Mouse (Mus musculus) ES-Bruce4 (cell line): ENCODE results near the gene Asap3. TPM values are rescaled to one million over a fixed set of nuclear protein-coding genes. Genes with fewer than 3 reads are reported as not detected.

ENCODE experiments used
- H3K27ac ChIP-seq: 2 replicates; pipeline ENCODE4 v1.5.1; 2012; ENCODE audit warnings: low read length, inconsistent platforms; ENCODE audit not compliant: insufficient read depth
- H3K27me3 ChIP-seq: 2 replicates; pipeline ENCODE4 v1.6.1; 2012; ENCODE audit warnings: mild to moderate bottlenecking, low read length, inconsistent platforms; ENCODE audit not compliant: control insufficient read depth, poor library complexity, insufficient read depth, severe bottlenecking
- H3K36me3 ChIP-seq: 2 replicates; pipeline ENCODE4 v1.6.1; 2012; ENCODE audit warnings: inconsistent platforms, mild to moderate bottlenecking, low read length, moderate library complexity; ENCODE audit not compliant: control insufficient read depth, poor library complexity, insufficient read depth, severe bottlenecking
- H3K4me1 ChIP-seq: one replicate; pipeline ENCODE4 v1.8.1; 2011; ENCODE audit warnings: low read length; ENCODE audit not compliant: control insufficient read depth, insufficient read depth
- H3K4me3 ChIP-seq: 2 replicates; pipeline ENCODE4 v1.5.1; 2011; ENCODE audit warnings: low read depth, mild to moderate bottlenecking, low read length
- H3K9ac ChIP-seq: 2 replicates; pipeline ENCODE4 v1.6.1; 2012; ENCODE audit warnings: low read depth, mild to moderate bottlenecking, inconsistent platforms; ENCODE audit not compliant: poor library complexity, severe bottlenecking
- H3K9me3 ChIP-seq: replicated peaks from 2 replicates; pipeline ENCODE4 v1.6.1; 2012; ENCODE audit warnings: mild to moderate bottlenecking, low read length, inconsistent platforms; ENCODE audit not compliant: control insufficient read depth, poor library complexity, insufficient read depth, severe bottlenecking
- CTCF ChIP-seq: IDR thresholded peaks from one replicate; pipeline ENCODE4 v1.8.1; 2011; ENCODE audit warnings: low read depth, low read length
- EP300 ChIP-seq: IDR thresholded peaks from 2 replicates; pipeline ENCODE4 v1.6.1; 2011; ENCODE audit warnings: low read depth, low read length; ENCODE audit not compliant: insufficient read depth
- POLR2A ChIP-seq: IDR thresholded peaks from one replicate; pipeline ENCODE4 v1.8.1; 2011; ENCODE audit warnings: low read length; ENCODE audit not compliant: insufficient read depth
- polyA plus RNA-seq: library from polyadenylated mRNA; stranded (reverse); fragments of >200 nt; gene quantifications from 2 replicates; pipeline ENCODE4 v1.2.4, GENCODE M21; 2011; ENCODE audit warnings: low read depth; ENCODE audit not compliant: missing spikeins, insufficient read depth, insufficient read length

The Asap3 gene
- polyA plus RNA-seq, 1 experiment = 7.2 TPM

DNA sequence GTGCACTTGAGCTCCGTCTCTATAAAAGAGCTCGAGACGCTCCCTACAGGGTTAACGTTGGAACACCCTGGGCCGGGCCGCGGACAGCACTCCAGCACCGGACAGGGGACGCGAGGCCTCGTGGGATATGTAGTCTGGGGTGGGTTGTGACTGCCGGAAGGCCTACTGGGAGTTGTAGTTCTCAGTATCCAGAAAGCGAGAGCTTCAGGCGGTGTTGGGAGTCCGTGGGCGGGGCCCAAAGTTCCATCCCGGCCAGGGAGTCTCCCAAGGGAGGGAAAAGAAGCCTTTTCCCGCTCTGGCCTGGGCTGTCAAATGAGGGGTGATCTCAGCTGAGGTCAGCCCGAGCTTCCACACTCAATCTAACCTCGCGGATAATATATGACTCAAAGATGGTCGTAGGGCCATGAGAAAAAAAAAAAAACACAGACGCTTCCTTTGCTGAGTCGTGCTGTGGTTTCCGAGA lies 79.2 kb downstream of the Asap3 start:
- Histone ChIP-seq H3K27me3 (no peaks in the 10 kb centered on the region), H3K4me1 (no peaks in the 10 kb centered on the region), H3K36me3 (no peaks in the 10 kb centered on the region), H3K27ac (no peak overlapping the region), H3K4me3 (peak overlapping the region; percentile 98), H3K9me3 (no peaks in the 10 kb centered on the region), H3K9ac (peak overlapping the region; percentile 51)
- no peak for TF ChIP-seq POLR2A
- no peak for TF ChIP-seq CTCF
- TF ChIP-seq EP300 = no peak

GRCm38 (mm10) chr4:136285811-136286371 lies 79.7 kb downstream of the Asap3 start:
- Histone ChIP-seq H3K36me3 (no peaks in the 10 kb centered on the region), H3K9me3 (no peaks in the 10 kb centered on the region), H3K27me3 (no peaks in the 10 kb centered on the region), H3K9ac (peak overlapping the region; percentile 51), H3K4me1 (no peaks in the 10 kb centered on the region), H3K4me3 (peak overlapping the region; percentile 98), H3K27ac (no peak overlapping the region)
- TF ChIP-seq EP300 (no peak), POLR2A (no peak)

GRCm38 (mm10) chr4:136289918-136290780 lies 84.0 kb downstream of the Asap3 start:
- Histone ChIP-seq H3K9me3 (no peaks in the 10 kb centered on the region), H3K36me3 (no peaks in the 10 kb centered on the region), H3K27ac (no peak overlapping the region), H3K4me3 (peak overlapping the region; percentile 39), H3K27me3 (no peaks in the 10 kb centered on the region), H3K9ac (peak overlapping the region; percentile 7; the same call in 1 of the 2 replicates), H3K4me1 (no peaks in the 10 kb centered on the region)
- TF ChIP-seq CTCF (no peak), POLR2A (no peak), EP300 (no peak)

GRCm38 (mm10) chr4:136290781-136291595 lies 84.8 kb downstream of the Asap3 start:
- H3K9me3 ChIP-seq = no peaks in the 10 kb centered on the region
- H3K27ac ChIP-seq = no peak overlapping the region
- no peaks in the 10 kb centered on the region for H3K4me1 ChIP-seq
- no peaks in the 10 kb centered on the region for H3K27me3 ChIP-seq
- no peak for TF ChIP-seq POLR2A
- no peak for TF ChIP-seq EP300
- TF ChIP-seq CTCF = no peak
- H3K36me3 ChIP-seq = no peaks in the 10 kb centered on the region
- H3K9ac ChIP-seq = peak overlapping the region; percentile 7; the same call in 1 of the 2 replicates
- H3K4me3 ChIP-seq = peak overlapping the region; percentile 39

- H3K27me3 ChIP-seq = no peaks in the 10 kb centered on the region
- H3K27ac ChIP-seq = no peak overlapping the region
- no peak overlapping the region for H3K9ac ChIP-seq
- no peak overlapping the region for H3K4me3 ChIP-seq
- TF ChIP-seq POLR2A = no peak
- no peak for TF ChIP-seq EP300
- TF ChIP-seq CTCF = no peak
- H3K36me3 ChIP-seq = no peaks in the 10 kb centered on the region
- no peaks in the 10 kb centered on the region for H3K4me1 ChIP-seq
- no peaks in the 10 kb centered on the region for H3K9me3 ChIP-seq
These were observed 85.5 kb downstream of the Asap3 start for GRCm38 (mm10) chr4:136291692-136292091.

Other genes starting within 250 kb of the Asap3 start
- gene Gale, start 242.6 kb upstream of the Asap3 start, polyA plus RNA-seq = 6.8 and 9.4 TPM in 2 replicates
- 47.4 and 52.6 TPM in 2 replicates for gene Lypla2, start 233.7 kb upstream of the Asap3 start, polyA plus RNA-seq
- 40.3 and 44.9 TPM in 2 replicates for gene Pithd1, start 219.1 kb upstream of the Asap3 start, polyA plus RNA-seq
- gene Eloa, start 184.6 kb upstream of the Asap3 start, polyA plus RNA-seq = 21.2 and 22.6 TPM in 2 replicates
- gene Rpl11, start 152.9 kb upstream of the Asap3 start, polyA plus RNA-seq = 1,525 and 1,581 TPM in 2 replicates
- gene Id3, start 62.9 kb upstream of the Asap3 start, polyA plus RNA-seq = 9.6 and 11.0 TPM in 2 replicates
- gene E2f2, start 34.0 kb upstream of the Asap3 start, polyA plus RNA-seq = 3.1 and 6.3 TPM in 2 replicates
- gene Tcea3, start 41.4 kb downstream of the Asap3 start, polyA plus RNA-seq = 57.1 and 57.8 TPM in 2 replicates
- gene Zfp46, start 78.3 kb downstream of the Asap3 start, polyA plus RNA-seq = 5.5 and 6.0 TPM in 2 replicates
- 128 and 131 TPM in 2 replicates for gene Hnrnpr, start 104.6 kb downstream of the Asap3 start, polyA plus RNA-seq
- gene Htr1d, start 217.2 kb downstream of the Asap3 start, polyA plus RNA-seq = 1.1 and 1.2 TPM in 2 replicates